Mouse (Mus musculus) T-cell, adult 66 days (primary cell): Measurements from ENCODE around the gene Tomm40l. TPM values are rescaled to one million over a fixed set of nuclear protein-coding genes. Genes with fewer than 3 reads are reported as not detected.

Experiments
- total RNA-seq, 2 experiments: library from RNA; stranded (reverse); gene quantifications; 3 replicates in 1 of 2; 4 replicates in 1 of 2; pipeline ENCODE4 v1.2.4; 2023

Gene Tomm40l
- total RNA-seq: 10 to 100 TPM; 25.7 to 28.9 TPM

DNA sequence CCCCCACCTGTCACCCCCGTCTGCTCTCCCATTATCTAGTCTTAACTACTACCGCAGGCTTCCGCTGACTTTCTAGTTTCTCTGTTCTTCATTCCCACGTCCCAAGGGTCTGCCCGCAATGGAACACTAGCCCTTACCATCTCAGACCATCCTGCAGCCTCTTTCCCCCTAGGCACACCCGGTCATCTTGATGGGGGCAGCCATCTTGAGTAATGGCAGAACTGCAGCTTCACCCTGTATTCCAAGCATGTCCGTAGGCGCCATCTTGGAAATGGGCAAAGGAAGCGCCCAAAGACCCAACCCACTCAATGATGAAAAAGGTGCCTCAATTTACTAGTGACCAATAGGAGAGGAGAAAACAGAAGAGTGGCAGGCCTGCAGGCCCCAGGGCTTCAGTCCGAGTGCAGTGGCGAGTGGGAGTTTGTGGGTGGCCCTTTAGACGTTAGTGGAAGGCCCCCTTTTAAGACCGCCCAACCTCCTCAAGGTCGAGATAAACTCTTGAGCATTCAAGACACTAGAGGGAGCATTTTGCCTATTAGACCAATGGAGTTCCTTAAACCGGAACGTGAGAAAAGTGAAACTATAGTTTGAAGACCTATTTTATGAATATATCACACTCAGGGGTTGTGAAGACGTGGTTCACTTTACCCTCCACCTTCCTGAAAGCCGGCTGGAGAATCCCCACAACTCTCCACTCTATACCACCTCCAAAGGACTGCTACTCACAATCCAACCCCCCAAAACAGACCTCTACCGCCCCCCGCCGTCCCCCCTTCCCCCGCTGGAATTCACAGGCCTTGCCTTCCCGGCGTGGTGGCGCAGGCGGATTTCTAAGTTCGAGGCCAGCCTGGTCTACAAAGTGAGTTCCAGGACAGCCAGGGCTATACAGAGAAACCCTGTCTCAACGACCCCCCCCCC lies at the start of gene Tomm40l:
Tomm40l (minus strand) TSS at position 277 of the 918 bp plus-strand sequence.

DNA sequence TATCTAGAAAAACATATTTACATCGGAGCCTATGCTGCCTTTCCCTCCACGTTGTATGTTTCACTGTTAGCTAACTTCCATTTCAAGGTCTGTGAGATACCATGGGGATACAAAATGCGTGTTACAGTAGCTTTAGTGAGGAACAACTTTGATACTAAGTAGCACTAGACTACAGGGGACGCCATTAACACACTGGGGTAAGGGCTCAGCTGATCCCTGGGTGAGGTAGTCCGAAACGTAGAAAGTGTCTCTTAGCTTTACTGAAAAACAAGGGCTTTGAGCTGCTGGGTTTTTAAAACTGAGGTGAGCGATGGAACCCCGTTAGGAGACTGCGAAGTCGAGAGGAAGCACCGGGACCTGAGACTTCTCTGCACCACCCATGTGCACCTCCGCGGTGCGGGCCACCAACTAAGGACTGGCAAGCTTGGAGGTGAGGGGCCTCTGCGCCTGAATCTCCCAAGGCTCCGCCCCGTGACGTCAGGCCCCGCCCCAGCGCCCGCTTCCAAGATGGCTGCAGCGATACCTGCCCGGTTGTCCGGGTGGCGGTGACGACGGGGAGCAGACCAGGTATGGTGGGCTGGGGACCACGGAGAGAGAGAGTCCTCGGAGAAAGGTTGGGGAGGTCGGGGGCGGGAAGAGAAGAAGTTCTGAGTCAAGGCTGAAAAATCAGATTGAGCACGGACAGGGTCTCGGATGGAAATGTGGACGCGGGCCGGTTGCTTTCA lies 47.7 kb upstream of the Tomm40l start, which contains the start of gene B4galt3:
B4galt3 (plus strand) TSS at position 481 of the 725 bp plus-strand sequence.

DNA sequence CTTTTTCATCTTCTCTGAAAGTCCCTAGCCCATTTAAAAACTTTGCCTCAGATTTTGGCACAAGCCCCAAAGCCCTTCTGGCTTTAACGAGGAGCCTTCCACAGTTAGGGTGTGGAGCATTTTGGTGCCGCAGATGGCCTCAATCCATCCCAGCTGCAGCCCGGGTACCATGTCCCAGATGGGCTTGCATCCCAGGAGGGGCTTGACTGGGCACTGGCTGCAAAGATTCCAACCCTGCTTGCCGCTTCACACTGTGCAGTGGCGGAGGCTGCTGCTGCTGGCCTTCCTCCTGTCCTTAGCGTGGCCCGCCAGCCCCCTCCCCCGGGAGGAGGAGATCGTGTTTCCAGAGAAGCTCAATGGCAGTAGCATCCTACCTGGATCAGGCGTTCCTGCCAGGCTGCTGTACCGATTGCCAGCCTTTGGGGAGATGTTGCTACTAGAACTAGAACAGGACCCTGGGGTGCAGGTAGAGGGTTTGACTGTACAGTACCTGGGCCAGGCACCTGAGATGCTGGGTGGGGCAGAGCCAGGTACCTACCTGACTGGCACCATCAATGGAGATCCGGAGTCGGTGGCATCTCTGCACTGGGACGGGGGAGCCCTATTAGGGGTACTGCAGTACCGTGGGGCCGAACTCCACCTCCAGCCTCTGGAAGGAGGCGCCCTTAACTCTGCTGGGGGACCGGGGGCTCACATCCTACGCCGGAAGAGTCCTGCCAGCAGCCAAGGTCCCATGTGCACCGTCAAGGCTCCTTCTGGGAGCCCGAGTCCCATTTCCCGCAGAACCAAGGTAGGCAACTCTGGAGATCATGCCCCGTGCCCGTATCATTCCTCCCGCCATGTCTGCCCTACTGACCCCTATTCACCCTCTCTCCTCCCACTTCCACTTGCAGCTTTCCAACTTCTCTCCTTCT lies 28.6 kb upstream of the Tomm40l start, which contains the start of gene Ndufs2:
Ndufs2 (minus strand) TSS at position 709 of the 914 bp plus-strand sequence.

DNA sequence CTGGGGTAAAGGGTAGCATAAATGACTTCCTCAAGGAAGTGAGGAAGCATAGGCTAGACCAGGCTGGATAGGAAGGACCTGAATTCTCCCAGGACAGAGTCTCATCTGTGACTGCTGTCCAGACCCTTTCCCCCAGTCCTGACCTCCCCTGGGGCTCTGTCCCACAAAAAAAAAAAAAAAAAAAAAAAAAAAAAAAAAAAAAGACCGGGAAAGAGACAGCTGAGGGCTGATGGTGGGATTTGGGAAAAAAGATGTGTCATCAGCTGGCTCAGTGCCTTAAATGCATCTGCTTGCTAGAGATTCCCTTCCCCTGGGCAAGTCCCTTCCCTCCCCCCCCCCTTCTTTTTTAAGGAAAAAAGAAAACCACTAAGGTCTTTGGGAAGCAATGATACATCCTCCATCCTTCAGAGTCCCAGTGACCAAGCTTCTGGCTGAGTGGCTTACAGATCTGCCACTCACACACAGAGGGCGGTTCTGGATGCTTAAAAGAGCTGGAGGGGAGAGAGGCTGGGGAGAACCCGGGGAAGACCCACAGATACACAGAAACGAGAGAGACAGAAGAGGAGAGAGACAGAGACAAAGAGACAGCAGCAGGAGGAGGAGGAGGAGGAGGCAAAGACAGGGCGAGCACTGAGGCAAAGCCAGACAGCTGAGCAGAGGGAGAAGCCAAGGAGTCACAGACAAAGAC lies 27.7 kb upstream of the Tomm40l start, which contains the start of gene Adamts4:
Adamts4 (plus strand) TSS at position 509 of the 688 bp plus-strand sequence.

DNA sequence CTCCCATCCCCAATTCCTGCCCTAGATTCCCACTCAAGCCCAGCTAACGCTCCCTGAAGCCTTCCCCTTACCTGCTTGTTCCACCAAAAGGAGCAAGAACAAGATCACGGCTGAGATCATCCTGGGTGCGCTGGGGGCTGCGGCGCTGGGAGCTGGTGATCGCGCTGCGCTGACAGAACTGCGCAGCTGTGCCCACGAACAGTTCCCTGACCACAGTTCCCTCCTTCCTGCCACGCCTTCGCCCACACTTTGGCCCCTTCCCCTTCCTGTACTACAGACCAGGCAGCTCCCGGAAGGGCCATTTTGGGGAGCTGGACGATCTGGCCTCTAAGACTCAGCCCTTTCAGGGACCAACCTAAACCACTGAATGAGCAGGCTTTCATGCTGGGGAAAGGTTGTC lies 11.8 kb upstream of the Tomm40l start, which contains the start of gene Fcer1g:
Fcer1g (minus strand) TSS at position 240 of the 400 bp plus-strand sequence.

DNA sequence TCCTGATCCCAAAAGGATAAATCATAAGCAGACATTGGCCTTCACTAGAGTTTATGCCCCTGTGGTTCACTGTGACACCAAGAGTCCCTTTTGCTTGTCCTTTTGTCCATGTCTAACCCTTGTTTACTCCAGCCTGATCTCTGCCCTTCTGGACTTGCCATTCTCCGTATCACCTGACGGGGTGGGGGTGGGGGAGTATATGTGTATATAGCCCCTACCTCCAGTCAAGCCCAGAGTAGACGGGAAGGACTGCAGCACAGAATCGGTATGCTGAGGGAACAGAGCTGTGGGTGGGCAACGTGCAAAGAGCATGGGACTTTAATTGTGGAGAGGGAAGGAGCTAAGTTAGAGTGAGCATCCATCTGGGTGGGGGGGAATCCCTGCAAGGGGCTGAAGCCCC lies 2.5 kb upstream of the Tomm40l start, which contains the start of gene Apoa2:
Apoa2 (plus strand) TSS at position 198 of the 400 bp plus-strand sequence.

DNA sequence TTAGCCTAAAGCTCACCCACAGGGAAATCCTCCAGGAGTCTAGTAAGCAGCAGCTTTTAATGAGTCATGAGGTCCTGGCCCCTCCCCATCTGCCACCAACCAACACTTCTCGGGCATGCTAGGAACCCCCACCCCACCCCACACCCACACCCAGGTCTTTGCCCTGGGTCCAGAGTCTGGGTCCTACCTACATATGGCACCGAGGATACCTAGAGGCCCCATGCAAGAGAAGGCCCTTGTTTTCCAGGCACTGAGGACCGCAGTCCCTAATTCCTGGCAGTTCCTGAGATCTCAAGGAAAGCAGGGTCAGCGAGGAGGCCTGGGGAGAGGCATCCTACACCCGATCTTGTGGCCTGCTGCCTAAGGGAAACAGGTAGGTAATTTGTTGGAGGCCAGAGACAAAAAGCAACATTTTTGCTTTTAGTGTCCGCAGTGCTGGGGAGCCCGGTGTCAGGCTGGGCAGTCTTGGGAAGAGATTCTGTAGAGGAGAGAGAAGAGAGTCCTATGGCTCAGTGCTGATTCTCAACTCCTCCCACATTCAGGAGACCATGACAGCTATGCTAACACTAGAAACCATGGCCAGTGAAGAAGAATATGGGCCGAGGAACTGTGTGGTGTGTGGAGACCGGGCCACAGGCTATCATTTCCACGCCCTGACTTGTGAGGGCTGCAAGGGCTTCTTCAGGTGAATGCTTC lies 8.4 kb downstream of the Tomm40l start, which contains the start of gene Nr1i3:
Nr1i3 (plus strand) TSS at position 170 of the 696 bp plus-strand sequence.

DNA sequence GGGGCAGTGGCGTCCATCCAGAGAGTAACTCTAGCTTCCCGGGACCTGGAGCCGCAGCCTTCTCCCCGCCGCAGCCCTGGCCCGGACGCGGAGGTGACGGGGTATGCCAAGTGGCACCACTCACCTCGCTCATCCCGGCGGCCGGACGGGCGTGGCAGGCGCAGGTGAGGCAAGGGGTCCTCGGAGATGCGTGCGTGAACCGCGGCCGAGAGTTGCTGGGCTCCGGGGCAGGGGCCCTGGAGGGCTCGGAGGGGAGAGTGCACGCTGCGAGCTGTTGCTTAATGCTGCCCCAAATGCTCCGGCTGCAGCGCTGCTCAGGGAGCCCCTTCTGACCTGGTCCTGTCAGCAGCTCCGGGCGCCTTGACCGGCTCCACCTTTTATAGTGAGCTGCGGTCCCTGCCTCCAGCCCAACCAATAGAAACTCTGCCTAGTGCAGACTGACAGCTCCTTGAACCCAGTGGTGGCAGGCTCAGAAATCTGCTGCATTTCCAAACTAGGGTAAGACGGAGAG lies 26.4 kb downstream of the Tomm40l start, which contains the start of gene Pcp4l1:
Pcp4l1 (minus strand) TSS at position 382 of the 511 bp plus-strand sequence.

Other genes with a start within 250 kb of the Tomm40l start
- gene Fcgr2b, start 246.0 kb downstream of the Tomm40l start, total RNA-seq: 1 to 10 TPM in 1 of 2 experiments, not detected in 1; 1.1 TPM
- under 1 TPM in 1 of 2 experiments, not detected in 1; 0.44 TPM for gene Fcgr4, start 203.6 kb downstream of the Tomm40l start, total RNA-seq
- 1 to 10 TPM; 1.6 to 2.6 TPM for gene Fcgr3, start 157.6 kb downstream of the Tomm40l start, total RNA-seq
- not detected for gene Cfap126, start 108.6 kb downstream of the Tomm40l start, total RNA-seq
- 100 to 1,000 TPM; 106 to 111 TPM for gene Sdhc, start 71.9 kb downstream of the Tomm40l start, total RNA-seq
- gene Mpz, start 71.8 kb downstream of the Tomm40l start, total RNA-seq: not detected
- gene Pcp4l1, start 26.2 kb downstream of the Tomm40l start, total RNA-seq: not detected
- not detected for gene Nr1i3, start 8.5 kb downstream of the Tomm40l start, total RNA-seq
- not detected for gene Apoa2, start 2.5 kb upstream of the Tomm40l start, total RNA-seq
- 1 to 10 TPM; 7.7 to 8.1 TPM for gene Fcer1g, start 11.9 kb upstream of the Tomm40l start, total RNA-seq
- under 1 TPM in 1 of 2 experiments, not detected in 1; 0.12 TPM for gene Adamts4, start 27.9 kb upstream of the Tomm40l start, total RNA-seq
- 100 to 1,000 TPM; 121 to 130 TPM for gene Ndufs2, start 28.9 kb upstream of the Tomm40l start, total RNA-seq
- gene B4galt3, start 47.8 kb upstream of the Tomm40l start, total RNA-seq: 10 to 100 TPM; 79.2 to 92.2 TPM
- 10 to 100 TPM; 51.6 to 65.3 TPM for gene Ppox, start 58.7 kb upstream of the Tomm40l start, total RNA-seq
- 10 to 100 TPM; 53.0 to 56.2 TPM for gene Usp21, start 65.5 kb upstream of the Tomm40l start, total RNA-seq
- gene Ufc1, start 72.5 kb upstream of the Tomm40l start, total RNA-seq: 10 to 100 TPM; 48.0 to 48.5 TPM
- gene Dedd, start 106.6 kb upstream of the Tomm40l start, total RNA-seq: 10 to 100 TPM; 32.7 to 39.0 TPM
- gene Nit1, start 123.1 kb upstream of the Tomm40l start, total RNA-seq: 10 to 100 TPM; 23.7 to 25.1 TPM
- gene Pfdn2, start 123.2 kb upstream of the Tomm40l start, total RNA-seq: 10 to 100 TPM; 66.7 to 68.1 TPM
- under 1 TPM; 0.36 to 0.47 TPM for gene Klhdc9, start 138.3 kb upstream of the Tomm40l start, total RNA-seq
- not detected for gene Nectin4, start 147.6 kb upstream of the Tomm40l start, total RNA-seq
- gene Arhgap30, start 166.4 kb upstream of the Tomm40l start, total RNA-seq: 100 to 1,000 TPM; 224 to 247 TPM
- 100 to 1,000 TPM in 1 of 2 experiments, 10 to 100 TPM in 1; 99.1 to 103 TPM for gene Usf1, start 188.8 kb upstream of the Tomm40l start, total RNA-seq
- gene Tstd1, start 196.4 kb upstream of the Tomm40l start, total RNA-seq: 1 to 10 TPM; 6.0 to 8.0 TPM
- gene F11r, start 215.0 kb upstream of the Tomm40l start, total RNA-seq: under 1 TPM in 1 of 2 experiments, not detected in 1; 0.92 TPM